In genomic region chr11:50841023-50841735, GRCm38 (mm10) we compare ENCODE assay signal across 9 mouse cellular contexts. TPM values are rescaled to one million over a fixed set of nuclear protein-coding genes. Genes with fewer than 3 reads are reported as not detected.
DNase-seq lines count a peak whose midpoint lies in the region; ATAC-seq and TF ChIP-seq lines count a peak whose summit lies in the region.
"Had no signal": no experiment of that assay in that cellular context is flagged by ENCODE, and none has a peak within 500 bp of the region (broad histone marks: within the 10 kb centered on the region; RNA-seq: fewer than 3 reads in every experiment).

TSS of gene Zfp879 (minus strand) at chr11:50841552.

- peak; percentile 97 for DNase-seq in cerebellum, adult 11 months
- peak; percentile 73 for DNase-seq in heart, postnatal 25 days (ENCODE audit: low spot score)
- peak; percentile 96 for DNase-seq in layer of hippocampus, adult 11-12 months (ENCODE audit: low spot score)
- DNase-seq in testis, postnatal 14 days (ENCODE audit: low spot score) = peak; percentile 92

- H3K9me3 ChIP-seq in E14TG2a.4 (ENCODE audit: low read length) = no peaks in the 10 kb centered on the region
- no peaks in the 10 kb centered on the region for H3K9me3 ChIP-seq in forebrain, embryonic 16.5 days (ENCODE audit: control insufficient read depth, low read length)
- no peaks in the 10 kb centered on the region for H3K9me3 ChIP-seq in liver, embryonic 16.5 days (replicated peaks; ENCODE audit: control insufficient read depth, low read length)

- intact Hi-C loops in heart, postnatal 25 days (cut with DNase I) = loop anchor here (5.0 kb wide), 1 partner anchor 76 kb away; the partner anchor contains the start of gene Zfp2

- H3K4me3 ChIP-seq in E14TG2a.4 (replicated peaks; ENCODE audit: low read length) = peak within 1 kb of the TSS; percentile 72
- peak within 1 kb of the TSS; percentile 57 for H3K4me3 ChIP-seq in forebrain, embryonic 16.5 days (replicated peaks; ENCODE audit: low read length)
- H3K4me3 ChIP-seq in liver, embryonic 16.5 days (ENCODE audit: low read depth, low read length) = peak within 1 kb of the TSS; percentile 51

- peak within 1 kb of the TSS; percentile 73 for H3K4me2 ChIP-seq in forebrain, embryonic 16.5 days (ENCODE audit: low read length)
- H3K4me2 ChIP-seq in liver, embryonic 16.5 days (ENCODE audit: low read depth, low read length) = peak within 1 kb of the TSS; percentile 60

- no peak for TF ChIP-seq CTCF in E14TG2a.4 (conservative IDR thresholded peaks at IDR 0.05; ENCODE audit: low read length)

- ATAC-seq in forebrain, embryonic 16.5 days = peak; percentile 100
- peak; percentile 85 for ATAC-seq in liver, embryonic 16.5 days (ENCODE audit: low read depth)
- ATAC-seq in neutrophil, adult 5-6 weeks (ENCODE audit: extremely low read depth, insufficient number of reproducible peaks, low FRiP score, poor library complexity, severe bottlenecking) = peak; percentile 86

- no peaks in the 10 kb centered on the region for H3K36me3 ChIP-seq in E14TG2a.4 (ENCODE audit: insufficient read depth, low read length)
- H3K36me3 ChIP-seq in forebrain, embryonic 16.5 days (ENCODE audit: control insufficient read depth, insufficient read depth) = no peaks in the 10 kb centered on the region
- H3K36me3 ChIP-seq in liver, embryonic 16.5 days (ENCODE audit: control insufficient read depth, insufficient read depth) = no peaks in the 10 kb centered on the region

- H3K27ac ChIP-seq in forebrain, embryonic 16.5 days (ENCODE audit: low read length) = peak within 1 kb of the TSS; percentile 80
- H3K27ac ChIP-seq in liver, embryonic 16.5 days (ENCODE audit: low read length) = no peak within 1 kb of the TSS

- H3K4me1 ChIP-seq in E14TG2a.4 (replicated peaks; ENCODE audit: low read depth, low read length) = peaks cover 10% of the 10 kb centered on the region
- H3K4me1 ChIP-seq in forebrain, embryonic 16.5 days (replicated peaks; ENCODE audit: control insufficient read depth, insufficient read depth, low read length) = peaks cover 14% of the 10 kb centered on the region
- no peaks in the 10 kb centered on the region for H3K4me1 ChIP-seq in liver, embryonic 16.5 days (ENCODE audit: control insufficient read depth, low read depth, low read length)

- peaks cover 34% of the 10 kb centered on the region for H3K27me3 ChIP-seq in E14TG2a.4 (ENCODE audit: insufficient read depth, low read length)
- no peaks in the 10 kb centered on the region for H3K27me3 ChIP-seq in forebrain, embryonic 16.5 days (replicated peaks; ENCODE audit: control insufficient read depth, insufficient read depth, low read length)
- no peaks in the 10 kb centered on the region for H3K27me3 ChIP-seq in liver, embryonic 16.5 days (ENCODE audit: control insufficient read depth, insufficient read depth, low read depth, low read length)

- 15% methylated on average over 22 of the region's 22 CpGs for WGBS in forebrain, embryonic 16.5 days
- WGBS in liver, embryonic 16.5 days (ENCODE audit: insufficient replicate concordance) = 23% methylated on average over 22 of the region's 22 CpGs

- peak within 1 kb of the TSS; percentile 82 for H3K9ac ChIP-seq in forebrain, embryonic 16.5 days (replicated peaks; ENCODE audit: low read depth, low read length)
- H3K9ac ChIP-seq in liver, embryonic 16.5 days (ENCODE audit: low read depth, low read length) = peak within 1 kb of the TSS; percentile 60

RNA-seq across cellular contexts. Expression of gene Zfp879, which starts in this region (rescaled TPM):
- 1.9 and 2.4 TPM in 2 replicates for polyA plus RNA-seq in forebrain, embryonic 16.5 days (2015; fragmentation: Nextera tagmentation; extraction: Ambion mirVana)
- 1 to 10 TPM; 1.1 to 1.3 TPM for total RNA-seq in heart, postnatal 25 days (2021)
- polyA plus RNA-seq in liver, embryonic 16.5 days (2015; fragmentation: Nextera tagmentation; extraction: Ambion mirVana) = 0.08 TPM in 2 replicates
- 0.49 TPM in 1 of 2 replicates, not detected in the other for total RNA-seq in neutrophil, adult 5-6 weeks (2017)
- total RNA-seq: MEL had no signal

Comparison
In these comparisons a context has a peak if more than half of its experiments do, and no peak if none do; other contexts are left out.
1. Peak in ATAC-seq, H3K4me3 ChIP-seq, H3K9ac ChIP-seq and H3K4me2 ChIP-seq in liver, embryonic 16.5 days; RNA of the gene not detected or under 1 TPM.
2. Peak in ATAC-seq in neutrophil, adult 5-6 weeks; RNA of the gene not detected or under 1 TPM.